Mouse (Mus musculus) E14TG2a.4 (cell line): ENCODE measurements around the gene Nhlrc2.

Source experiments
- CTCF ChIP-seq: conservative IDR thresholded peaks from 2 replicates; pipeline ENCODE4 v1.5.1; 2014; ENCODE audit warnings: low read length
- NANOG ChIP-seq: IDR thresholded peaks from 2 replicates; pipeline ENCODE4 v1.6.1; 2014; ENCODE audit warnings: borderline replicate concordance, low read length, mixed read lengths

- TF ChIP-seq CTCF = no peak
- TF ChIP-seq NANOG = no peak
These were observed 60.9 kb downstream of the Nhlrc2 start for GRCm38 (mm10) chr19:56608946-56609345.
